Mouse (Mus musculus) c-Kit-positive CD71-negative TER-119-negative erythroid progenitor cells, embryonic 14.5 days (primary cell): Measurements from ENCODE around the gene Rrbp1.

Experiments
- DNase-seq: peaks from one replicate; pipeline ENCODE4 v3.0.0-alpha.2; 2013; ENCODE audit warnings: low read depth

Rrbp1 gene

GRCm38 (mm10) chr2:143916229-143916628 lies 94.8 kb downstream of the Rrbp1 start:
- peak; percentile 42 for DNase-seq

GRCm38 (mm10) chr2:143915600-143916135 lies 95.4 kb downstream of the Rrbp1 start:
- DNase-seq: no peak

DNA sequence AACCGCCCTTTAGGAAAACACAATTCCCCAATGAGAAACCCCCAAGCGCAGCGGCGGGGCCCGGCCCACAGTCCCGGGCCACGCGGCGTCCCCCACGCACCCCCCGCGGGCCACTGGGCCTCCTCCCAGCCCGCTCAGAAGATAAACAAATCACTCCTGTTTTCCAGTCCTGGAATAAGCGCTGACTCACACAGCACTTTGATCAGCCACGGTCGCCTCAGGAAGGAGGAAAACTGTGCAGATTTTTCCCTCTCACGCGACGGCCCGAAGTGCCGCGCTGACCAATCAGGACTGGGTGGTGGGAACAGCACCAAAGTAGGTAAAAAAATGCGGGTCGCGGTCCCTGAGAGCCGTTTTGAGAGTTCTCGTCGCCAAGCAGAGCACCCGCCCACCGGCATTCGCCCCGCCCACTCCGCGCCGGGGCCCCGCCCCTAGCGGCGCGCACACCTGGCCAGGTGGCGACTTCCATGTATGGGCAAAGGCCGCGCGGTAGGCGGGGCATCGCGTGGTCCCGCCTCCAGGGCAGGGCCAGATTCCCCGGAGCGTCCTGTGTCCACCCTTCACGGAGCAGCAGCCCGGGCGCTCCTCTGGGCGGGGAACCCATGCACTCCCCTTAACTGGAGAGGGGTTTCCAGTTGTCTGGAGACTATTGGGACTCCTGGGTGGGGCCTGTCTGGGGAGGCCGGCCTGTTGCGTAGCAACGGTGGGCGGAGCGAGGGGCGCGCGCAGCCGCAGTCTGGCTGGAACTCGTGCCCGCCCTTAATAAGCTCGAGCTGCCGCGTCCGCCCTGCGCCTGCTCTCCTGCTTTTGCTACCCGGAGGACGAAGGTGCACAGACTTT lies 96.1 kb downstream of the Rrbp1 start, which contains the start of gene Dstn:
TSS of gene Dstn (plus strand) at position 561 of the 840 bp plus-strand sequence.
- DNase-seq: peak; percentile 88

- no peak for DNase-seq
Measured at GRCm38 (mm10) chr2:143914221-143914620, 96.8 kb downstream of the Rrbp1 start.

DNA sequence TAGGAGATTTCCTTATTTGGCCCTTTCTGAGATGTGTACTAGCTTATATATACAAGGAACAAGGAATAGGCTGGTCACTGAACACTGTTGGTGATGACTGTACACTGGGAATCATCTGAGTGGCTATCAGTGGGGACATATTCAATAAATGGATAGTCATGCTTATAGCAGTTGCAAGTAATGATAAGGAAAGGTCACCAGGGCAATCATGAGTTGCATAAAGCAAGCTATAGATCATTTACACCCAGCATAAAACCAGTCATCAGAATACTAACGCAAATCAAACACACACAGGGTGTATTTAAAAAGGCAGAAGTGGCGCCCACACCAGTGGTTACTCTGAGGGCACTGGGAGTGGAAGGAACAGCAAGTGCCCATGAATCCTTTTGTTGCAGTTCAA lies 98.9 kb downstream of the Rrbp1 start:
- DNase-seq: no peak

DNA sequence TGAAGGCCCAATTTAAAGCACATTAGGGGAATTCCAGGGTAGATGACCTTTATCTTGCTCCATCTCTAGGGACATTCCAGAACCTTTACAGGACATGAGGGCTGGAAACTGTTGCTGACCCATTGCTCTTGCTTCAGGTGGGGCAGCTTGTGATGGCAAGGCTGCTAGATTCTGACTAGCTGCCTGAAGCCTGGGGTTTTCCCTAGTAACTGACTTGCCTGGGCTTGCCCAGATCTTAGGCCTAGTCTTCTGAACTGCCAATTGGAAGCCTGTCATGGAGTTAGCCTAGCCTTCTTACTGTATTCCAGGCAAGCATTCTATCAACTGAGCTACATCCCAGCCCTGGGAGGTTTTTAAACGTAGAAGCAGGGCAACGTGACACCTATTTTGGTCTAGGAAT lies 101.8 kb downstream of the Rrbp1 start:
- DNase-seq: no peak

- no peak for DNase-seq
Measured at GRCm38 (mm10) chr2:143904896-143905295, 106.2 kb downstream of the Rrbp1 start.

DNA sequence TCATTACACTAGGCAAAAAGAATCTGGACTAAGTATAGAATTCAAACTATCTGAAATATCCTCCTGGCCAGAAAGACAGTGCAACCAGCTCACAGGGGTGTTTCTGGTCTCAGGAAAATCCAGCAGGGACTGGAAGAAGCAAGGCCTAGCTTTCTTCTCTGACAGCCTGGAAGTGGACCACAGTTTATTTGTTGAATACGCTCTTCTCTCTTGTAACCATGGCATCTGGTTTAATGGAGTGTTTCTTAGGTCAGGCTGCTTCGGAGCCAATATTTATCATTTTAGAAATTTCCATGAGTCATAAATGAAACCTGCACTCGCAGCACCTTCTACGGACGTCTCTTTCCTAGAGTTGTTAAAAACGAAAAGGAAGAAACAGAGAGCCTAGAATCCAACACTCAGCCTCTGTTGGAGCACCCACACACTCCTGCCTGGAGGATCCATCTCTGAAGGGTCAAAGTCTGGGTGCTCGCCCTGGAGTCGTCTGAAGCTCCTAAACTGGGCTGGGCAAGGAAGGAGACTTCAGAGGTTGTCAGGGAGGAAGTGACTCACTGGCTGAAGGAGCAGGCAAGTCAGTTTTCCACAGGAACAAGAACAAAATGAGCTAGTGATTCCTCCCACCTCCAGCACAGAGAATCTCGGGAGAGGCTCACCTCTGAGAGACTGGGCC lies 107.6 kb downstream of the Rrbp1 start:
- no peak for DNase-seq

DNA sequence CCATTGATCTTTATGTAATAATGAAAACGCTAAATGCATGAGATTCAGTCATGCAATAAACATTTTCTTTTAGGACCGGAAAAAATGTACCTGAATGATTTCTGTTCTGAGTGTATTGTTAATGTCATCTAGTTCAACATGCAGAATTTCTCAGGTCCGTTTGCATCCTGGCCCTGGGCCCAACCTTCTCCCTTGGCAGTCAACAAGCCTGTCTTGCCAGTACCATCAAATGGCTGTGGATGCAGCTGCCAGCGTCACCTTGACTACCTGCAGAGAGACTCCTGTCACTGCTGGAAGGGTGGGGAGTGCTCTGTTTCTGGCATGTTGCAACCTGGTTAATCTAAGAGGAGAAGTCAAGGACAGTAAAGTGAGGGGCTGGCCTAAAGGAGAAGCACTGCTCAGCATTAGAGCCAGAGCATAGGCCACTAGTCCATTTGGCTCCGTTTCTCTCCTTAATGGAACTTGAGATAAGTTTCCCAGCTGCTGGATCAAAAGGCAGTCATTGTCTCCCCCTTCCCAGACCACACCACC lies 110.2 kb downstream of the Rrbp1 start:
- DNase-seq: no peak

DNA sequence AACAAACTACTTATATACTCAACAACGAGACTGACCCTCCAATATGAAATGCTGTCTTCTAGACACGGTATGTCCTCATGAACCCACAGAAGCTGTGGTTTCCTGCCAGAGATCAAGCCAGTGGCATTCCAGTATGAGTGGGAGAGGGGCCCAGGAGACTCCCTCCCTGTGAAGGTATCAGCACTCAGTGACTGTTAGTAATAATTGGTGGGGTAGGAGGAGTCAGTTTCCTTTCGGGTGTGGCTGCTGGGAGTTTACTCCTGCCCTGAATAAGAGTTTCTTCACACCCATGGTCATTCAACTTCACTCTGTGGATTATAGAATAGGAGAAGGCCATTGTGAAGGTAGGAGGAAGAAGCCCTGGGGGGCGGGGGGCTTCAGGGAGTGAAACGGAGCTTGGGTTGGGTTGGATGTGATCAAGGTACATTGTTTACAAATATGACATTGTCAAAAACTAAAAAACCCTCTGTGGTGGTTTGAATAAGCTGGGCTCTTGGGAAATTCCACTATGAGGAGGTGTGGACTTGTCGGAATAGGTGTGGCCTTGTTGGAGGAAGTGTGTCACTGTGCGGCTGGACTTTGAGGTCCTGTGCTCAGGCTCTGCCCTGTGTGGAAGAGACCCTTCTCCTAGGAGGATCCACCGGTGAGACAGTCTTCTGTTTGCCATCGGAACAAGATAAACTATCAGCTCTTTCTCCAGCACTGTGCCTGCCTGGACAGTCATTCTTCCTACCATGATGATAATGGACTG lies 111.4 kb downstream of the Rrbp1 start:
- DNase-seq: no peak
